Mouse (Mus musculus) neural tube, embryonic 14.5 days (tissue): ENCODE results near the gene Hoxc5. TPM values are rescaled to one million over a fixed set of nuclear protein-coding genes. Genes with fewer than 3 reads are reported as not detected.

Source experiments
- ATAC-seq: fragments of 200-750 bp; cut with Nextera tagmentation; 2 replicates; pipeline ENCODE4 v1.8.0; 2017; ENCODE audit warnings: low read depth, mild to moderate bottlenecking, moderate TSS enrichment, moderate library complexity
- H3K27ac ChIP-seq: fragments of 300-500 bp; sonication (generic); 2 replicates; pipeline ENCODE4 v1.5.1; 2014; ENCODE audit warnings: low read depth, mild to moderate bottlenecking, control low read depth, low read length, moderate library complexity, mixed read lengths
- H3K27me3 ChIP-seq: fragments of 300-500 bp; sonication (generic); 2 replicates; pipeline ENCODE4 v1.6.1; 2014; ENCODE audit warnings: low read length; ENCODE audit not compliant: control insufficient read depth, insufficient read depth
- H3K36me3 ChIP-seq: fragments of 300-500 bp; sonication (generic); 2 replicates; pipeline ENCODE4 v1.6.1; 2014; ENCODE audit warnings: low read length, mixed read lengths; ENCODE audit not compliant: control insufficient read depth, insufficient read depth
- H3K4me1 ChIP-seq: fragments of 300-500 bp; sonication (generic); 2 replicates; pipeline ENCODE4 v1.6.1; 2014; ENCODE audit warnings: low read length; ENCODE audit not compliant: control insufficient read depth, insufficient read depth
- H3K4me2 ChIP-seq: fragments of 300-500 bp; sonication (generic); 2 replicates; pipeline ENCODE4 v1.6.1; 2014; ENCODE audit warnings: mild to moderate bottlenecking, low read depth, low read length, control low read depth
- H3K4me3 ChIP-seq: fragments of 300-500 bp; sonication (generic); 2 replicates; pipeline ENCODE4 v1.5.1; 2014; ENCODE audit warnings: low read depth, low read length, control low read depth, mixed read lengths
- H3K9ac ChIP-seq: fragments of 300-500 bp; sonication (generic); replicated peaks from 2 replicates; pipeline ENCODE4 v1.6.1; 2014; ENCODE audit warnings: low read depth, mild to moderate bottlenecking, control low read depth, low read length, mixed read lengths
- H3K9me3 ChIP-seq: fragments of 300-500 bp; sonication (generic); 2 replicates; pipeline ENCODE4 v1.6.1; 2016; ENCODE audit warnings: low read length; ENCODE audit not compliant: control insufficient read depth
- whole genome bisulfite sequencing: fragments of 180-500 bp; shearing (Covaris S2); extraction: QIAGEN DNeasy Blood & Tissue Kit; methylation state at CpG from one replicate; pipeline ENCODE4 v1.1.7; 2014; 5-methylcytosine and 5-hydroxymethylcytosine counted together
- microRNA counts: library from miRNA; unstranded; fragments of <30 nt; microRNA quantifications from one replicate; lab custom pipeline; 2016
- microRNA-seq: library from miRNA; unstranded; fragments of <30 nt; microRNA quantifications from one replicate; pipeline ENCODE4, GENCODE M21; 2016
- polyA plus RNA-seq: library from polyadenylated mRNA; unstranded; fragments of >200 nt; fragmentation: Nextera tagmentation; extraction: Ambion mirVana; gene quantifications from 2 replicates; pipeline ENCODE4 v1.2.1, GENCODE M21; 2014

The Hoxc5 gene
- polyA plus RNA-seq, 1 experiment from 2014 or later, result 3.6 TPM

DNA sequence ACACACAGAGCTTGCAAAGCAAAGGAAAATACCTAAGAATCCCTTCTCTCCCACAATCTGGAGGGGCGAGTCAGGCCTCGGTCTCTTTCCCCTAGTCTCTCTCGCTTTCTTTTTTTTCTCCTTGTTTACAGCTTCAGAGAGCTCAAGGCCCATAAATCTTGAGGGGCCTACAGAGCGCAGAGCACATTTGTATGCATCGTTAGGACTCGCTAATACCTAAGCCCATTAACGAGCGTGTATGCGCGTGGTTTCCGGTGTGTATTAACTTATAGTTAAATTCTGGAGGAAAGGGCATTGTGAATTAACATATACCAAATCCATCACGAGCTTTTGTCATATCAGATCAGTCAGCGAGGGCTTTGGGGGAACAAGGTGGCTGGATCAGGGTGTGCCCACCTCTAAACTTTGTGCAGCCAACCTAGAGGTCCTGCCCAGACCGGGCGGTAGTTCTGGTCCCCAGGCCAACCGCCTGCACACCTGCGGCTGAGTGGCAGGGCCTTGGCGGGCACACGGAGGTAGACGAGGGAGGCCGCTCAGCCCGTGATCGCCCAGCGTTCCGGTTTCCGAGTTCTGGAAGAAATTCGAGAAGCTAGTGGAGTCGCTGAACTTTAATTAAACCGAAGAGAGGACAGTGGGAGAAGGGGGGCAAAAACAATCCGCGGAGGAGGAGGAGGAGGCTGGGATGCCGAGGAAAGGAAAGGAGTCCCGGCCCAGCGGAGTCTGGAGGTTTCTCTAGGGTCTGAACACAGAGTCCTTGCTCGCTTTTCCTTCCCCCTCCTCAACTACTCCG is 93.3 kb downstream of the Hoxc5 start:
- Histone ChIP-seq H3K4me1 (peaks cover 69% of the 10 kb centered on the region), H3K9ac (peak overlapping the region; percentile 49)
- WGBS, result 1% methylated on average over 36 of the region's 36 CpGs

GRCm38 (mm10) chr15:103061131-103061825 is 94.0 kb downstream of the Hoxc5 start:
- Histone ChIP-seq H3K9me3 (no peaks in the 10 kb centered on the region), H3K27ac (peak overlapping the region; percentile 88), H3K4me3 (peak overlapping the region; percentile 1; the same call in 1 of the 2 replicates), H3K4me2 (peak overlapping the region; percentile 41), H3K9ac (peak overlapping the region; percentile 41), H3K4me1 (peaks cover 69% of the 10 kb centered on the region), H3K27me3 (no peaks in the 10 kb centered on the region), H3K36me3 (no peaks in the 10 kb centered on the region)
- ATAC-seq, result peak; percentile 25; the same call in 1 of the 2 replicates
- 1% methylated on average over 30 of the region's 30 CpGs for whole genome bisulfite sequencing

More for the DNA sequence above, 93.3 kb downstream of the Hoxc5 start:
- peak overlapping the region; percentile 88 for H3K27ac ChIP-seq
- H3K4me2 ChIP-seq, result peak overlapping the region; percentile 41
- H3K36me3 ChIP-seq, result no peaks in the 10 kb centered on the region
- H3K27me3 ChIP-seq, result no peaks in the 10 kb centered on the region
- peak; percentile 67 for ATAC-seq
- peak overlapping the region; percentile 23 for H3K4me3 ChIP-seq
- no peaks in the 10 kb centered on the region for H3K9me3 ChIP-seq

GRCm38 (mm10) chr15:103061988-103062387 is 94.7 kb downstream of the Hoxc5 start:
- no peak overlapping the region for H3K9ac ChIP-seq
- H3K27me3 ChIP-seq, result no peaks in the 10 kb centered on the region
- H3K4me2 ChIP-seq, result peak overlapping the region; percentile 41
- no peaks in the 10 kb centered on the region for H3K9me3 ChIP-seq
- ATAC-seq, result no peak
- no peak overlapping the region for H3K4me3 ChIP-seq
- H3K4me1 ChIP-seq, result peaks cover 63% of the 10 kb centered on the region
- 4% methylated on average over 2 of the region's 2 CpGs for WGBS
- no peaks in the 10 kb centered on the region for H3K36me3 ChIP-seq
- peak overlapping the region; percentile 88 for H3K27ac ChIP-seq

- Histone ChIP-seq H3K9me3 (no peaks in the 10 kb centered on the region), H3K4me1 (peaks cover 57% of the 10 kb centered on the region), H3K4me3 (no peak overlapping the region), H3K9ac (no peak overlapping the region), H3K27ac (peak overlapping the region; percentile 16; the same call in 1 of the 2 replicates), H3K4me2 (no peak overlapping the region), H3K27me3 (no peaks in the 10 kb centered on the region), H3K36me3 (no peaks in the 10 kb centered on the region)
- peak; percentile 49; the same call in 1 of the 2 replicates for ATAC-seq
- WGBS, result 4% methylated on average over 7 of the region's 7 CpGs
Observed at GRCm38 (mm10) chr15:103065642-103066041, 98.4 kb downstream of the Hoxc5 start.

MicroRNAs encoded within 50 kb of the gene (microRNA counts, 519-probe panel; counts per million panel counts)
- microRNA mmu-miR-615-3p (lab: Ali Mortazavi, UCI), result 4,190 counts per million, percentile 48 among the panel's probes with 10 or more counts
- microRNA mmu-miR-615-5p (lab: Ali Mortazavi, UCI), result not detected

Small RNA genes lying within 50 kb of the gene (microRNA-seq; reads per million reads assigned to microRNA genes)
- gene Mir196a-2, result 659 reads per million, percentile 73 among the genes with 10 or more reads in this experiment
- gene Mir615, result 9,764 reads per million, percentile 97 among the genes with 10 or more reads in this experiment

Other genes starting within 250 kb of the Hoxc5 start
- 23.5 and 29.3 TPM in 2 replicates for gene Calcoco1, start 245.3 kb upstream of the Hoxc5 start, polyA plus RNA-seq
- gene Hoxc13, start 46.3 kb upstream of the Hoxc5 start, polyA plus RNA-seq, result not detected in 2 replicates
- not detected in 2 replicates for gene Hoxc12, start 30.7 kb upstream of the Hoxc5 start, polyA plus RNA-seq
- gene Hoxc11, start 13.0 kb upstream of the Hoxc5 start, polyA plus RNA-seq, result not detected in 2 replicates
- 46.1 and 94.7 TPM in 2 replicates for gene Hoxc10, start 647 bp upstream of the Hoxc5 start, polyA plus RNA-seq
- 46.9 and 49.8 TPM in 2 replicates for gene Hoxc9, start 9.0 kb downstream of the Hoxc5 start, polyA plus RNA-seq
- 50.1 and 136 TPM in 2 replicates for gene Hoxc8, start 23.2 kb downstream of the Hoxc5 start, polyA plus RNA-seq
- gene Hoxc6, start 30.8 kb downstream of the Hoxc5 start, polyA plus RNA-seq, result 23.0 and 38.7 TPM in 2 replicates
- 19.0 and 24.0 TPM in 2 replicates for gene Hoxc4, start 51.5 kb downstream of the Hoxc5 start, polyA plus RNA-seq
- 19.2 and 28.0 TPM in 2 replicates for gene Smug1, start 199.6 kb downstream of the Hoxc5 start, polyA plus RNA-seq